Mouse (Mus musculus) heart, postnatal 0 days (tissue): ENCODE measurements at regions not wholly inside any gene's neighbourhood (a gene's known extent, or its start where the extent isn't known, plus 50 kb on each side); places are given as distances from the start of the nearest gene placed in this dataset.

Source experiments
- ATAC-seq: fragments of 200-750 bp; cut with Nextera tagmentation; 2 replicates; pipeline ENCODE4 v1.8.0; 2017; ENCODE audit warnings: low read depth, moderate number of reproducible peaks, moderate library complexity; ENCODE audit not compliant: insufficient read depth
- DNase-seq: peaks from one replicate; pipeline ENCODE4 v3.0.0-alpha.2; 2016; ENCODE audit warnings: low spot score
- H3K27ac ChIP-seq: fragments of 300-500 bp; sonication (generic); 2 replicates; pipeline ENCODE4 v1.5.1; 2014; ENCODE audit warnings: low read depth, mild to moderate bottlenecking
- H3K27me3 ChIP-seq: fragments of 300-500 bp; sonication (generic); 2 replicates; pipeline ENCODE4 v1.6.1; 2014; ENCODE audit warnings: low read length, mixed read lengths; ENCODE audit not compliant: control insufficient read depth, insufficient read depth
- H3K36me3 ChIP-seq: fragments of 300-500 bp; sonication (generic); replicated peaks from 2 replicates; pipeline ENCODE4 v1.6.1; 2014; ENCODE audit warnings: low read length, mixed read lengths; ENCODE audit not compliant: control insufficient read depth, insufficient read depth
- H3K4me1 ChIP-seq: fragments of 300-500 bp; sonication (generic); 2 replicates; pipeline ENCODE4 v1.6.1; 2014; ENCODE audit warnings: antibody characterized with exemption; ENCODE audit not compliant: control insufficient read depth, insufficient read depth
- H3K4me2 ChIP-seq: fragments of 300-500 bp; sonication (generic); 2 replicates; pipeline ENCODE4 v1.6.1; 2014; ENCODE audit warnings: low read depth, mild to moderate bottlenecking, low read length, moderate library complexity
- H3K4me3 ChIP-seq: fragments of 300-500 bp; sonication (generic); 2 replicates; pipeline ENCODE4 v1.5.1; 2014; ENCODE audit warnings: low read depth, low read length
- H3K9ac ChIP-seq: fragments of 300-500 bp; sonication (generic); replicated peaks from 2 replicates; pipeline ENCODE4 v1.6.1; 2014; ENCODE audit warnings: low read depth, low read length, mixed read lengths
- H3K9me3 ChIP-seq: fragments of 300-500 bp; sonication (generic); replicated peaks from 2 replicates; pipeline ENCODE4 v1.6.1; 2016; ENCODE audit warnings: low read length; ENCODE audit not compliant: control insufficient read depth
- CTCF ChIP-seq: IDR thresholded peaks from 2 replicates; pipeline ENCODE4 v1.5.1; 2016; ENCODE audit warnings: antibody characterized with exemption, control low read depth, low read depth
- EP300 ChIP-seq: IDR thresholded peaks from 2 replicates; pipeline ENCODE4 v1.6.1; 2016; ENCODE audit warnings: antibody characterized with exemption, low read depth
- WGBS: fragments of 180-500 bp; shearing (Covaris S2); extraction: QIAGEN DNeasy Blood & Tissue Kit; methylation state at CpG from one replicate; pipeline ENCODE4 v1.1.7; 2014; 5-methylcytosine and 5-hydroxymethylcytosine counted together

DNA sequence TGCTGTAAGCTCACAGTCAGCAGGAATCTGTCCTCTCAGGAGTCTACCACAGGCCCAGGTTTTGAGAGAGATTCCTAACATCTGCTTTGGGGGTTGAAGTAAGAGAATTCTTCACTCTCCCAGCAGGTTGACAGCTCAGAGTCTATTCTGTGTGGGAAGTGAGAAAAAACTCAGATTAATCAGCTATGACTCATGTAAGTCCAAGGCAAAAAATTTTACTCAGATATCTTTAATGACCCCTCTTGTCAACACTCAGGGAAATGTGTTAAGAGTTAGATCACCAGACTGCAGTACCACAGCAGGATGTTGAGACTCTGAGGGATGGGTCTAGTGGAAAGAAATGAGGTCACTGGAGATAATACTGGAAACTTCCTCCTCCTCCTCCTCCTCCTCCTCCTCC lies 688.4 kb downstream of the Hs3st4 start:
- TF ChIP-seq CTCF (no peak), EP300 (no peak)

DNA sequence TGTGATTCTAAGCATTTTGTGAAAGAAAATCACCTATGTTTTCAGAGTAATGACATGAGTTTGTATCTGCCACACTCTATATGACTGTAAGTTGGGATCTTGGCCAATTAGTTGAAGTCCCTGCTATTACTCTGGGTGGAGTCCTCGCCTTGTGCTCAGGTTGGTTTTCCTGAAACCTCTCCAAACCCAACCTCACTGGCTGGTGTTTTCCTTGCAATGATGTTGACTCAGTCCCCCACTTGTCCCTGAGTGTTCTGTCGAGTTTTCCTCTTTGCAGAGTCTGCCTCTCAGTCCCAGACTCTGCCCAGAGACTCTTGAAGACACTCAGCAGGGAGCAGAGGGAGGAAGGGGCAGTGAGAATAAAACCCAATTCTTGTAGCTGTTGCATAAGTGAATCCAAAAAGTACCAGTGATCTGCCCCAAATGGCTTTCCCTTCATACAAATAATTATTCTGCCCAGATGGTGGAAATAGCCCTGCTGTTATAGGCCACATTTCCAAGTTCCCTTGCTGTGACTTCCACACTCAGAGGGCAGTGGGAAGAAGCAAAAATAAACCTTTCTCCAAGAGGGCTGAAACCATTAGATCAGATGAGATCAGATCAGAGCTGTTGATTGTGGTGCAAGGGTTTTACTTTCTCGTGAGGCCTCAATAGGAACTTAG lies 694.3 kb downstream of the Hs3st4 start:
- TF ChIP-seq CTCF (no peak), EP300 (no peak)
- Histone ChIP-seq H3K4me2 (no peak overlapping the region), H3K4me3 (no peak overlapping the region), H3K36me3 (no peaks in the 10 kb centered on the region), H3K4me1 (no peaks in the 10 kb centered on the region), H3K9me3 (no peaks in the 10 kb centered on the region), H3K27me3 (no peaks in the 10 kb centered on the region), H3K9ac (no peak overlapping the region), H3K27ac (no peak overlapping the region)
- ATAC-seq (no peak), DNase-seq (no peak)
- WGBS = 46% methylated on average over 3 of the region's 3 CpGs

More for the DNA sequence above, 688.4 kb downstream of the Hs3st4 start:
- Histone ChIP-seq H3K4me3 (no peak overlapping the region), H3K4me2 (no peak overlapping the region), H3K9me3 (no peaks in the 10 kb centered on the region), H3K36me3 (no peaks in the 10 kb centered on the region), H3K4me1 (peaks cover 3% of the 10 kb centered on the region; the same call in 1 of the 2 replicates), H3K27ac (no peak overlapping the region), H3K27me3 (no peaks in the 10 kb centered on the region), H3K9ac (no peak overlapping the region)
- DNase-seq (peak; percentile 13), ATAC-seq (peak; percentile 36)

DNA sequence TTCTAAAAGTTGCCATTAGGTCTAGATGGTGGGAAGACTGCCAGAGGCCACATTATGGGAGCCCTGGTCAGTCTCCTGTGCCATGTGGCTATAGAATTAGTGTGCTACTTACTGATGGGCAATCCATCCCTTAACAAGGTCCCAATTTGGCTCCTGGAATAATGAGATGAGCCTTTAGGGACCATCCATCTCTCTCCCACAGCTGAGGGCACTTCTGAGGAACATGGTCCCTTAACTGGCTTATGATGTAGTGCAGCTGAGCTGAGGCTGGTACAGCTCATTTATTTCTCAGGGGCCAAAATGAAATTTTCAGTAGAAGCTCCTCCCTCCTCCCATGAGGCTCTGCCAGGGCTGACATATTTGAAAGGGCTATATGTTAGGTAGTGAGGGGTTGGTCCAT lies 697.9 kb downstream of the Hs3st4 start:
- ATAC-seq (no peak), DNase-seq (no peak)
- TF ChIP-seq EP300 (no peak), CTCF (no peak)
- Histone ChIP-seq H3K27ac (no peak overlapping the region), H3K9ac (no peak overlapping the region), H3K4me1 (no peaks in the 10 kb centered on the region), H3K9me3 (no peaks in the 10 kb centered on the region), H3K4me3 (no peak overlapping the region), H3K27me3 (no peaks in the 10 kb centered on the region), H3K4me2 (no peak overlapping the region), H3K36me3 (no peaks in the 10 kb centered on the region)

DNA sequence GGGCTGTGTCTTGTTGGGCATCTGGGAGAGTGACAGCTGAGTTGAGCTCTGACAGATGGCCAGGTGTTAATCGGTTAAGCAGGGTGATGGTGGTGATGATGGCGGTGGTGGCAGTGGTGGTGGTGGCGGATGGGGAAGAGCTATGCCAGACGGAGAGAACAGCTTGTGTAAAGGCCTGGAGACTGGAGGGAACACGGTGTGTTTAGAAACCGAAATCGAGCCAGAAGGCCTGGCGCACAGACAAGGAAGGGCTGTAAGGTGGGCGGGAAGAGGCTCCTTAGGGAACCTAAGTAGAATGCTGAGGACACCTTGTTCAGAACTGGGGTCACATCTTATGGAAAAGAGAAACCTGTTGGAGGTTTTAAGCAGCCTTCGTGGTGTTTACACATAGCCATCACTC lies 698.5 kb downstream of the Hs3st4 start:
- no peak for ATAC-seq
- no peak overlapping the region for H3K4me3 ChIP-seq
- TF ChIP-seq EP300 (no peak), CTCF (no peak)
- H3K4me1 ChIP-seq = no peaks in the 10 kb centered on the region
- no peak overlapping the region for H3K9ac ChIP-seq
- 62% methylated on average over 10 of the region's 10 CpGs for WGBS
- no peaks in the 10 kb centered on the region for H3K27me3 ChIP-seq
- no peaks in the 10 kb centered on the region for H3K36me3 ChIP-seq
- no peaks in the 10 kb centered on the region for H3K9me3 ChIP-seq
- H3K4me2 ChIP-seq = no peak overlapping the region
- DNase-seq = no peak
- H3K27ac ChIP-seq = no peak overlapping the region

DNA sequence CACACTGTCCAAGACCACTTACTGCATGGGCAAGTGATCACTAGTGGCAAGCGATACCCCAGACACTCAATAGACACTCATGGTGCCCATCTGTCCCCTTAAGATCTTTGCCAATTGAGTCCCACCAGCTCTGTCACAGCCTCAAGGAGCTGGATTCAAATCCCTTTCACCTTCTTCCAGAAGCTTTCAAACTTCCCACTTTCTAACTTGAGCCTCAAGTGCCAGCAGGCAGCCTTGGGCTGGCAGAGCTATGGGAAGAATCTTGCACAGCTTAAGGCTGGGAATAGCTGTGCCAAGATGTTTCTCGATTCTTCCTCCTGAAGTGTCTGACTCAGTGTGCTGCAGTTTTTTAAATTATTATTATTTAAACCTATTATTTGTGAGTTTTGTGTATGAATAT lies 699.2 kb downstream of the Hs3st4 start:
- no peak overlapping the region for H3K4me3 ChIP-seq
- H3K36me3 ChIP-seq = no peaks in the 10 kb centered on the region
- H3K9me3 ChIP-seq = no peaks in the 10 kb centered on the region
- H3K4me1 ChIP-seq = no peaks in the 10 kb centered on the region
- WGBS = 90% methylated on average over 2 of the region's 2 CpGs
- H3K4me2 ChIP-seq = no peak overlapping the region
- H3K9ac ChIP-seq = no peak overlapping the region
- no peaks in the 10 kb centered on the region for H3K27me3 ChIP-seq
- DNase-seq (no peak), ATAC-seq (no peak)
- no peak overlapping the region for H3K27ac ChIP-seq
- TF ChIP-seq EP300 (no peak), CTCF (no peak)

DNA sequence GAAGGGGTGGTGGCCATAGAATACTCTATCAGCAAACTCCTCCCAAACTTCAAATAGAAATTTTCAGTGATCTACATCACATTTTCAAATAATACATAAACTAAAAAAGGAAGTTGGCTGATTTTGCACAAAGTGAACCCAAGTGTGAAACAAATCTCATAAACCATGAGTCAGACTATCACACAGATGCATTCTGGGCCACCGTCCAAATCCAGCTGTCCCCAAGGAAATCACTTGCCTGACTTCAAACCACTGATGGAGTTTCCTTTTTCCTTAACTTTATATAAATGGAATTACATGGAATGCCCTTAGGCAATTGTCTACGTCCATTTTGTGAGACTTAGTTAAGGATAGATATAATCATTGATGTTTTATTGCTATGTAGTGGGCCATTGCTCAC lies 702.8 kb downstream of the Hs3st4 start:
- H3K9ac ChIP-seq = no peak overlapping the region
- H3K27ac ChIP-seq = no peak overlapping the region
- H3K4me1 ChIP-seq = no peaks in the 10 kb centered on the region
- DNase-seq (peak; percentile 18), ATAC-seq (no peak)
- H3K27me3 ChIP-seq = no peaks in the 10 kb centered on the region
- TF ChIP-seq CTCF (no peak), EP300 (no peak)
- H3K9me3 ChIP-seq = no peaks in the 10 kb centered on the region
- H3K36me3 ChIP-seq = no peaks in the 10 kb centered on the region
- H3K4me2 ChIP-seq = no peak overlapping the region
- 48% methylated on average over 2 of the region's 2 CpGs for WGBS
- no peak overlapping the region for H3K4me3 ChIP-seq
